Mouse (Mus musculus) layer of hippocampus, adult 2 months (tissue): Measurements from ENCODE around the gene Galntl6. TPM values are rescaled to one million over a fixed set of nuclear protein-coding genes. Genes with fewer than 3 reads are reported as not detected.

Source experiments
- DNase-seq, 2 experiments: peaks; one replicate each; pipeline ENCODE4 v3.0.0; 2022; ENCODE audit warnings: low spot score in 2 of 2
- H3K27ac ChIP-seq: fragments of 200-600 bp; 2 replicates; pipeline ENCODE4 v1.8.1; 2022
- H3K4me3 ChIP-seq: fragments of 200-600 bp; 2 replicates; pipeline ENCODE4 v1.8.1; 2022; ENCODE audit warnings: mild to moderate bottlenecking
- CTCF ChIP-seq: fragments of 200-600 bp; conservative IDR thresholded peaks from 2 replicates; pipeline ENCODE4 v1.8.1; 2022; ENCODE audit warnings: antibody characterized with exemption, mild to moderate bottlenecking, moderate library complexity
- total RNA-seq, 2 experiments: library from RNA; stranded (reverse); gene quantifications; 2 replicates each; pipeline ENCODE4 v1.2.3; 2021

Gene Galntl6
- total RNA-seq, 2 experiments from 2014 or later, result 46.5 to 48.5 TPM

DNA sequence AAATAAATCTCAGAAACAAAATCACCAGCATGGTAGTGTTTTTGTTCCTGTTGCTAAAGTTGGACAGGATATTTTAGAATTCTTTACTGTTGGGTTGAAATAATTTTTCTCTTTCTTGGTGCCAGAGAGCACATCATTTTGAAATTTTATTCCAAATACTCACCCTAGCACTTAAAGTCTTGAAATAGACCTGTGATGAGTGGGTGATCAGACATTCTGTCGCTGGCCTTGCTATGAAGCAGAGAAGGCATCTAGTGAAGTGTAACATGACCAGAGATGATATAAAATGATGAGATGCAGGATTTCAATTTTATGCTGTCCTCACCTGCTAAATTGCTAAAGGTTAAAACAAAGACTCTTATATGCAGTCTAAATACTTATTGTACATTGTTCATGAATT, 581.3 kb downstream of the Galntl6 start:
- DNase-seq, result no peak
- no peak for TF ChIP-seq CTCF
- H3K27ac ChIP-seq, result peak overlapping the region; percentile 37; the same call in 1 of the 2 replicates

DNA sequence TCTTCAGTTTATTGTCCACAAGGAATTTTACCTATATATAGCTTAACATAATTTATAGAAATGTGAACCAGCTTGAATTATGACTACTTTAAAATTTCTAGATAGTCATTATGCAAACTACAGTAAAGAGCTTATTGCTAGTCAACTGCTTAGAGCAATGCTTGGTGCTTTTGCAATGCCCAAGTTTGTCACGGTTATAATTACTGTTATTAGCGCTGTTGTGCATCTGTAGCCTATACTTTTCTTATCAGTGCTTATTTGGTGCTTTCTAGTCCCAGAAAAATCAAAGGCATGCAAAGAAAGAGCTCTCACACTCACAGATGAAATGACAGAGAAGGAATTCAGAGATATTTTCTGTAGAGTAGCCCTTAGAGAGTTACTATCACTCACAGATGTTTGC, 599.0 kb downstream of the Galntl6 start:
- H3K27ac ChIP-seq, result no peak overlapping the region
- TF ChIP-seq CTCF, result no peak
- DNase-seq, result no peak
- no peak overlapping the region for H3K4me3 ChIP-seq

More for the DNA sequence above, 581.3 kb downstream of the Galntl6 start:
- H3K4me3 ChIP-seq, result no peak overlapping the region

DNA sequence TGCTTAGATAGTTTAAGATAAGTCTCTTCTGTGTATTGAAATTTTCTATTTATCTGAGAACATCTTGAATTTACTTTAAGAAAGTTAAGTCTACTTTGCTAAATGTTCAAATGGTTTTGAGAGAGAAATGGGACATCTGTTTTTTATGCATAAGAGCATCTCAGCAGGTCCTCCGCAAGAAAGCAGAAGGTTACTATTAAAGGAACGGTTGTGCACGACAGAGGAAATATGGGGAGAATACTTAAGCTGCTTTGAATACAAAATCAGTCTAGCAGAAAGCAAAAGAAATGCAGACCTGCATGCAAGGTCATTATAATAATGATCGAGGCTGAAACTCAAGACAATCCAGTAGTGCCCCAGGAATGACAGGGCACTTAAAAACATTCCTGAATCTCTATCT, 621.0 kb downstream of the Galntl6 start:
- DNase-seq, result peak in 1 of 2 experiments; percentile 15
- TF ChIP-seq CTCF, result no peak
- no peak overlapping the region for H3K4me3 ChIP-seq
- H3K27ac ChIP-seq, result peak overlapping the region; percentile 28; the same call in 1 of the 2 replicates

DNA sequence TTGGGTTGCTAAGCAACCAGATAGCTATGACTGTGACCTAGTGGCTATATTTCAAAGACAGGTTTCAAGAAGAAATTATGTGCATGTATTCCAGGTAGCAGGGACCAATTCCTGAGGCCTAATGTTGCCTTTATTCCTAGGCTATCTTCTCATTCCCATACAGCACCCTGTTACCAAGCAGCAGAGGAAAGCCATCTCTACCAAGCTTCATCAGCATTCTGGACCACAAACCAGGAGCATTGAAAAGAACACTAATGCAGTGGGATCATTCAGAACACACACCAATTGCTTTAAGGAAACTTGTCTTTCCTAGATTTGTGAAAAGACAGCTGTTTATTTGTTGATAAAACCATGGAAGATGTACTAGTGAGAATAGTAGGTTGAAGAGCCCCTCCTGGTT, 622.4 kb downstream of the Galntl6 start:
- DNase-seq, result no peak
- no peak for TF ChIP-seq CTCF
- H3K4me3 ChIP-seq, result no peak overlapping the region
- H3K27ac ChIP-seq, result no peak overlapping the region

GRCm38 (mm10) chr8:58265485-58265884, 647.0 kb downstream of the Galntl6 start:
- no peak overlapping the region for H3K4me3 ChIP-seq
- no peak for DNase-seq
- no peak for TF ChIP-seq CTCF
- H3K27ac ChIP-seq, result no peak overlapping the region

DNA sequence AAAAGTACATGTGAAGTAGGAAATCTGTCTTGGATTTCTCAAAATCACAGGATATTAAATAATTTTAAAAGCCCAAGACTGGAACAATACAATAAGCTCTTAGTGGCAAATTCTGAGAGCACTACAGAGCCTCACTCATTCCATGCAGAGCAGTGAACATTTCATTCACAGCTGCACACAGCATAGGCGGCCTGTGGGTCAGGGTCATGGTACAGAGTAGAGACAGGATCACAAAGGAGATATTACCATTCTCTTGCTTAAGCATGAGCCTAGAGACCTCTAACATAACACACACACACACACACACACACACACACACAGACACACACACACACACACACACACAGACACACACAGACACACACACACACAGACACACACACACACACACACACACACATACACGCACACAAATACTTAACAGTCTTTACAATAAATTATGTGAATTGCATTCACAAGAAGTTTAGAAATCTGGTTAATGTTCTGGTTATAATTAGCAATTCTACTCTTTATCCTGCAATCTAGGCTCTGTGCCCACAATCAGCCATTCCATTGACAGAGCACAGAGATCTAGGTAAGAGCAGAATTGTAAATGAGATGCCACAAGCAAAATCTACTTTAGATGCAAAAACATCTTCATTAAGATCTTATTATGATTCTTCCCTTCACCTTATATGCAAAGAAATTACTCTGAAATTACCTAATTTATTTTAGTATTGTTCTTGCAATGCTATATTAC, 653.7 kb downstream of the Galntl6 start:
- no peak overlapping the region for H3K4me3 ChIP-seq
- DNase-seq, result no peak
- no peak for TF ChIP-seq CTCF
- H3K27ac ChIP-seq, result no peak overlapping the region

DNA sequence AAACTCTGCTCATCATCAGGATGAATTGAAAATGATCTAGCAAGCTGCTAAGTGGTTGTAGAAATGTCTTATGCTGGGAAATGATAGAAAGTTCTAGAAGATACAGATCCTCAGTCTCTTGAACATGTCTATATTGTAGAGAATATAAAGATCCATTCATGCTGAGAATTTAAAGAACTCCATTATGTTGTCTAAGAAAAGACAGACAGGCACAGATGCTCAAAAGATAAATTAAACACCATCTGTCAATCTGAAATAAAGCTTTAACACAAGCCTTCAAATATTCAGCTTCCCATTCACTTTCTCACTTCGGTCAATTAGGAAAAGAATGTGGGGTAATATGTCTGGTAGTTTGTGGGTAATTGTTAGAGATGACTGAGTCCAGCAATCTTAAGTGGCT, 658.8 kb downstream of the Galntl6 start:
- no peak for TF ChIP-seq CTCF

GRCm38 (mm10) chr8:58244830-58245229, 667.6 kb downstream of the Galntl6 start:
- no peak for DNase-seq
- Histone ChIP-seq H3K4me3 (no peak overlapping the region), H3K27ac (no peak overlapping the region)
- TF ChIP-seq CTCF, result no peak

More for the DNA sequence above, 658.8 kb downstream of the Galntl6 start:
- peak in 1 of 2 experiments; percentile 7 for DNase-seq
- Histone ChIP-seq H3K4me3 (no peak overlapping the region), H3K27ac (no peak overlapping the region)

DNA sequence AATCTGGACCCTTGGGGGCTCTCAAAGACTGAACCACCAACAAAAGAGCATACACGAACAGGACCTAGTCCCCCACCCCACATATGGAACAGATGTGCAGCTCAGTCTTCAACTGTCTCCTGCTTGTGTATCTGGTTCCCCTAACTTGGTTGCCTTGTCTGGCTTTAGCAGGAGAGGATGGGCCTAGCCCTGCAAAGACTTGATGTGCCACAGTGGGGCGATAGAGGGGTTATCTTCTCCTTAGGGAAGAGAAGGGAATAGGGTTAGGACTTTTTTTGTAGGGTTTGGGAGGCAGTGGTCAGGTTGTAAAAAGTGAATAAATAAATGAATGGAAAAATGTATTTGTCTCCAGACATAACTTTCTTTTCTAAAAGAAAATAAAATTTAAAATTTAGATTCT, 678.2 kb downstream of the Galntl6 start:
- Histone ChIP-seq H3K4me3 (no peak overlapping the region), H3K27ac (no peak overlapping the region)
- DNase-seq, result peak in 1 of 2 experiments; percentile 16
- TF ChIP-seq CTCF, result peak; percentile 63

GRCm38 (mm10) chr8:58228725-58229124, 683.7 kb downstream of the Galntl6 start:
- no peak for TF ChIP-seq CTCF
- H3K27ac ChIP-seq, result no peak overlapping the region
- no peak for DNase-seq
- no peak overlapping the region for H3K4me3 ChIP-seq

DNA sequence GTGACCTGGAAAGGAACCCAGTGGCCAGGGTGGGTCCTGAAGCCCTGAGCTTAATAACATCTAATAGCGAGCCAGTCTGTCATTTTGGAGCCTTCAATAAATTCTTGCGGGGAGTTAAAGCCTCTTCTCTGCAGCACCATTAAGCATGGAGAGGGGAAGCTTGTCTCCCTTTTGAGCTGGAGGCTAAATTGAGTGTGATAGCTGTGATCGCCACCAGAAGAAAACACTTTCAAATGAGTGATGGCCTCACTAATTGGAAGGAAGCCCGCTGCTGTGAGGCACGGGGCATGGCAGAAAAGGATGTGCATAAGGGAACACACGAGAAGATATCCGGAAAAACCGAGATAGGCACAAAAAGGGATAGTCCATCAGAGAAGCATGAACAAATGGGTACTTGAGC, 694.6 kb downstream of the Galntl6 start:
- no peak for DNase-seq
- H3K4me3 ChIP-seq, result no peak overlapping the region
- no peak overlapping the region for H3K27ac ChIP-seq
- TF ChIP-seq CTCF, result no peak

GRCm38 (mm10) chr8:58189694-58190093, 722.7 kb downstream of the Galntl6 start:
- H3K4me3 ChIP-seq, result no peak overlapping the region
- no peak overlapping the region for H3K27ac ChIP-seq
- no peak for TF ChIP-seq CTCF
- DNase-seq, result no peak

GRCm38 (mm10) chr8:58146961-58147360, 765.5 kb downstream of the Galntl6 start:
- DNase-seq, result peak; percentile 37 to 57
- Histone ChIP-seq H3K27ac (no peak overlapping the region), H3K4me3 (no peak overlapping the region)
- peak; percentile 87 for TF ChIP-seq CTCF

- DNase-seq, result no peak
- TF ChIP-seq CTCF, result no peak
- Histone ChIP-seq H3K27ac (no peak overlapping the region), H3K4me3 (no peak overlapping the region)
Observed at GRCm38 (mm10) chr8:58086733-58087132, 825.7 kb downstream of the Galntl6 start.
